Mouse (Mus musculus): ENCODE measurements around the gene Gm20708.

Gm20708 gene

DNA sequence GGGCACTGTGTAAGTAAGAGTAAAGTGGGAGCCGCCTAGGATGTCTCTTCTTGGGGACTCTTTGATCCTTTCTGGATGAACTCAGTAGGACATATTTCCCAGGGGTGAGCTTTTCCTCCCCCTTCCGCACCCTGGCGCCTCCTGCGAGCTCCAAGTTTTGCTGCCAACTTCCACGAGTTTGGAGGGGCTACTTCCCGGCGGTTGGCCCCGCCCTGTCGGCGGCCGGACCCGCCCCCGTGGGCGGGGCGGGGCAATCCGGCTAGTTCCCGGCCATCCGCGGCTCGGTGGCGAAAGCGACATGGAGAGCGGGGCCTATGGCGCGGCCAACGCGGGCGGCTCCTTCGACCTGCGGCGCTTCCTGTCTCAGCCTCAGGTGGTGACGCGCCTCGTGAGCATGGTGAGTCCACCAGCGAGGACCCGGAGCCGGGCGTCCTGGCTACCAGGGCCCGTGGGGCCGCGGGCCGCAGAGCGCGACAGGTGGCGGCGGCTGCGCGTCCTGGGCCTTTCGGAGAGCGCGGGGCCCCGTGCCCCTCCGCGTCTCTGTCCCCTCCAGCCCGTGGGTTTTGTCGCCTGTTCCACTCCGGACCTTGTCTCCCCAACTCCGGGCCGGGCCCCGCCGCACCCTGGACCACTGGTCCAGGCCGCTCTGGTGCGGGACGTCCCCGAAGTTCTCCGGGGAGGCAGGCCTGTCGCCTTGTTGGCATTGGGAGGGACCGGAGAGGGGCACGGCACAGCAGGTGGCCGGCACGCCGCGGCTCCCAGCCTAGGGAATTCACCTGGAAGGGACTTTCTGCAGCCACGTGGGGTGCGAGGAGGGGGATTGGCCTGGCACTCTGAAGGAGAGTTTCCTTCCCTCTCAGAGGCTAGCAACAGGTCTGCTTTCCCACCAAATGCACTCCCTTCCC is at the start of gene Gm20708, which contains the start of gene Syngr2:
Gene Gm20708, plus strand, starts transcription at position 262 of the 905 bp plus-strand sequence.
Gene Syngr2, plus strand, starts transcription at position 262 of the 905 bp plus-strand sequence.
- peak; percentile 82 for DNase-seq

DNA sequence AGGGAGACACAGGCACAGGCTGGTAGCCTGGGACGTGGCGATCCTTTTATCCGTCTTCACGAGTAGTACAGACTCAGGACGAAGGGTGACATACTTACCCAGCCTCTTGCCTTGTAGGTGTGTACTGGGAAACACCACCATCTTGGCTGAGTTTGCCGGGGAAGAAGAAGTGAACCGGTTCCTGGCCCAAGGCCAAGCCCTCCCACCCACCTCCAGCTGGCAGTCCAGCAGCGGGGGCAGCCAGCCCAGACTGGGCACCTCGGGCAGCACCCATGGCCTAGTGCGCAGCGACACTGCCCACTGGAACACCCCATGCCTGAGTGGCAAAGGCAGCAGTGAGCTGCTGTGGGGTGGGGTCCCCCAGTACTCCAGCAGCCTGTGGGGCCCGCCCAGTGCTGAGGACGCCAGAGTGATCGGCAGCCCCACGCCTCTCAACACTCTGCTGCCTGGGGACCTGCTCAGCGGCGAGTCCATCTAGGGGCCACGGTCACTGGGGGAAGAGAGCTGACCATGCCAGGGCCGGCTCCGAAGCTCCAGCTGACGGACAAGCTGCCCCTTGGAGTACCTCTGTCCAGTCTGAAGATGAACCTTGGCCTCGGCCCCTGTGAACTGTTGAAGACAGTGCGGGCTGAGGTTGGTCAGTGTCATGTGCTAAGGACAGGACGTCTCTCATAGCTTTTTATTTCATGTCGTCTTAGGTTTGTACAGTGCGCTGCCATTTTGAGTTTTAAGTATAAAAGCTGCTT is 48.9 kb upstream of the Gm20708 start:
- DNase-seq, result no peak

GRCm38 (mm10) chr11:117761801-117762200 is 47.7 kb upstream of the Gm20708 start:
- no peak for DNase-seq

DNA sequence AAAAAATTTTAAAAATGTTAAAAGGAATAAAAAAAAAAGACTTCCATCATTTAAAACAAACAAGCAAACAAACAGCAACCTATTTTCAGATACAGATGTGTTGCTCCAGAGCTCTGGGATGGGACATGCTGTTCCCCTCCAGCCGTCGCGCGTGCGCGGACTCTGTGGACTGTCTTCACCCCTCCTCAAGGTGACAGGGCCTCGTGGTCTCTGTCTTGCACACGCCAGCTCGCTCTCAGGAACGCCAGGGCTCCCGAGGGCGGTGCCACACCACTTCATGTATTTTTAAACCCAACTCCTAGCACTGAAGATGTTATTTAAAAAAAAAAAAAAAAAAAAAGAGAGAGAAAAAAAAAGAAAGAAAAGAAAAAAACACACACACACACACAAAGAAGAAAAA is 47.2 kb upstream of the Gm20708 start:
- DNase-seq, result no peak

DNA sequence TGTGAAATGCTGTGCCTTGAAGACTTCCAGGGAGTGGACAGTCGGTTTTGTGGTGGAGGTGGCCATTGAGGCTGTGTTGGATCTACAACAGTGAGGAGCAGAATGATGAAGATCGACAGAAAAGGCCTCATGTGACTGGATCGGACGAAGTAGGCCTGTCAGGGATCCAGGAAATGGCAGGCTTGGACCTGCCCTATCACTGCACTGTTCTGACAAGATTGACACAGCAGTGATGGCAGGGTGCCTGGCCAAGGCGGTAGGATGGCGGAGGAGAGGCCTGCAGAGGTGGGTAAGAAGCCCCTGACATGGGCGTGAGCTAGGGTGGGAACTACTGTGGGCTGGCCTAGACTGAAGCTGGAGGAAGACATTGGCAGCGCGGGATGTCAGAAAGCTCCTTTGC is 45.1 kb upstream of the Gm20708 start:
- no peak for DNase-seq

DNA sequence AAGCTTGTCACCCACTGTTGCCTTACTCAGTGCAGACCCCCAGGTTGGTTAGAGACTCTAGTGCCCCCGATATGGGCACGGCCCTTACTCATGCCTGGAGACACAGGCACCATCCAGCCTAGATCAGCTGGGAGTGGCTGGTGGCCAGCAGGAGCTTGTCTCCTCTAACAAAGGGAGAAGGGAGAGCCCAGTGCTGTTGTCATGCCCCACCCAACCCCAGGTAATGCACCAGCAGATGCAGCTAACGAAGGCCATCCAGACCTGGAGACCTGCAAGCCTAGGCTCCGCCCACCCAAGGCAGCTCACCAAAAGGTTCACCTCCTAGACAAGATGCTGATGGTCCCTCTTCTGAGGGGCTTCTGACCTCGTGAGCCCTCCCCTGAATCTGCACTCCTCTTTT is 44.1 kb upstream of the Gm20708 start:
- DNase-seq, result no peak

DNA sequence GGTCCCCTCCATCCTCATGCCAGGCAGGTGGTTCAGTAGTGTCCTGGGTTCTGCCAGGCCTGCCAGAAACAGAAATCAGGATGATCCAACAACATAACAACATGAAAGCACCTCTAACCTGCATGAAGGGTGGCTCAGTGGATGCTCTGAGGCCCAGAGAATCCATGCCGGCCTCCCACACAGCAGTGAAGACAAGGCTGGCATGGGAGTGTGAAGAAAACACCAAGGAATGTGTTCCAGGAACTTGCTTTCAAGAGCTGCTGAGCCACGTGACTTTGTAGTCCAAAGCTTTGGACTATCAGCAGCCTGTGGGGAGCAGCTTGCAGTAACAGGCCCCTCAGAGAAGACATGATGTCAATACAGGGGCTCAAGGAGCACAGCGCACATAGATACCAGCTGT is 43.2 kb upstream of the Gm20708 start:
- no peak for DNase-seq

- DNase-seq, result no peak
These were observed 40.5 kb upstream of the Gm20708 start for GRCm38 (mm10) chr11:117768725-117769682.

DNA sequence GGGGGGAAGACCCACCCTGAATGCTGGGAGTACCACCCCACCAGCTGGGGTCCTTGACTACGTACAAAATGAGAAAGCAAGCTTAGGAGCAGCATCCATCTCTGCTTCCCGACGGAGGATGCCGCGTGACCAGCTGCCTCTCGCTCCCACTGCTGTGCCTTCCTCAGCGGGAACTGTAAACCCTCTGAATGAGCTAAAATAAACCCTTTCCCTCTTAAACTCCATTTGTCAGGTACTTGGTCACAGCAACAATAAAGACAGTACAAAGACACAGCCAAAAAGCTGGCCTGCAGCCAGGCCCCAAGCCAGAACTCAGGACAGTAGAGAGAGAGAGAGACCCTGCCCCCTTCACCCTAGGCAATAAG is 39.8 kb upstream of the Gm20708 start:
- DNase-seq, result no peak

- no peak for DNase-seq
These were observed 39.1 kb upstream of the Gm20708 start for GRCm38 (mm10) chr11:117770407-117770806.

DNA sequence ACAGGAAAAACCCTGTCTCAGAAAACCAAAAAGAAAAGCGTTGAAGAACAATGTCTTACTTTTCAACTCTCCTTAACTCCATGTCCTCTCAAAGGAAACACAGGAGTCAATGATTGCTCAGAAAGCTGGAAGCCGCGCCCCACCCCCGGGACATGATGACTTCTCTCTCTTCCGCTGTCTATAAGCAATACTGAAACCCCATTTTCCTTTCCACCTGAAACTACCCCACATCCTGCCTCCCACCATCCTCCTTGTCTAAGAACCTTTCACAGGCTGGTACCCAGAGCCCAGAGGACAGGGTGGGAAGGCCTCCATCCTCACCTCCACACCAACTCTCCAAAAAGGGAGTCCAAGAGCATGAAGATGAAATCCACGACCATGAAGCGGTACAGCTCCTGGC is 37.1 kb upstream of the Gm20708 start:
- DNase-seq, result no peak

GRCm38 (mm10) chr11:117774925-117775324 is 34.5 kb upstream of the Gm20708 start:
- DNase-seq, result no peak

GRCm38 (mm10) chr11:117775540-117775939 is 33.9 kb upstream of the Gm20708 start:
- DNase-seq, result peak; percentile 30

DNA sequence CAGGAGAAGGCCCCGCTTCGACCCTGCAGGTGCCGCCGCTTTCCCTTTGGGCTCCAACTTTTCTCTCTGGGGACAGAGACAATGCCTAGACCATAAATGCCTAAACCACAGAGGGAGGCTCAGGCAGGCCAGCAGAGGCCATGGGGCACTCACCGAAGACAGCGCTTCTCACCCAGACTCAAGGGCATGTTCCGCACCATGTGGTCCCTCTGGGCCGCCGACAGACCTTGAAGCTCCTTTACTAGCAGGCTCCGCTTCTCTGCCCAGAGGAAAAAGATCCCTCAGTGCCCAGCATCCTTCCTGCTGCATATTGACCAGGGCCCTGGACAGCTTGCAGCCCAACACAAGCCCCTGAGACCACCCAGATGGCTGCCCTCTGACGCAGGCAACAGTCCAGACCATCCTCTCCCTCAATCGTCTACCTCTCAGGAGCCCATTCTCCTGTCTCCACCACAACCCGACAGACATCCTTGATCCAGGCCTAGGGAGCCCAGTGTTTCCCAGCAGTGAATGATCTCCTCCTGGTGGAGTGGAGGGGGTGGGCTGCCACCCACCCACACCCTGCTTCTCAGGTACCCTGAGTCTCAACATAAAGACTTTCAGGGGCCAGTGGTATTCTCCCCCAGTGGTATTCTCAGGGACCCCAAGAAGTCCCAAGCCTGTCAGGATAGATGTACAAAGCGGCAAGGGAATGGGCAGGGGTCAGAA is 33.2 kb upstream of the Gm20708 start:
- DNase-seq, result no peak

DNA sequence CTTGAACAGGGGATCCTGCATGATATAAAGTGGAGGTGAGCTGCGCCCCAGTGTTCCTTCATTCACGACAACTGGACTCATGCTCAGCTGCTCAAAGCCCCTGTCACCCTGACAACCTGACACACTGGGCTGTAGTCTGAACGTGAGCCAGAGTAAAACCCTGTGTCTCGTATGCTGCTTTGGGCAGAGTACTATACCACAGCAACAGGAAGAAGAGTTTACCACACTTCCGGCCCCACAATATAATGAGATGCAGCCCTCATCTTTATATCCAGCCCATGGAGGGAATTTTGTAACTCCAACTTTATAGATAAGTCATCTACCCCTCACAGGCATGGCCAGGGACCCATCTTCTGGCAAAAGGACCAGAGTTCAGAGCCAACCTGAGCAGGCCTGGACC is 32.4 kb upstream of the Gm20708 start:
- no peak for DNase-seq

- DNase-seq, result no peak
These were observed 31.4 kb upstream of the Gm20708 start for GRCm38 (mm10) chr11:117778031-117778430.

DNA sequence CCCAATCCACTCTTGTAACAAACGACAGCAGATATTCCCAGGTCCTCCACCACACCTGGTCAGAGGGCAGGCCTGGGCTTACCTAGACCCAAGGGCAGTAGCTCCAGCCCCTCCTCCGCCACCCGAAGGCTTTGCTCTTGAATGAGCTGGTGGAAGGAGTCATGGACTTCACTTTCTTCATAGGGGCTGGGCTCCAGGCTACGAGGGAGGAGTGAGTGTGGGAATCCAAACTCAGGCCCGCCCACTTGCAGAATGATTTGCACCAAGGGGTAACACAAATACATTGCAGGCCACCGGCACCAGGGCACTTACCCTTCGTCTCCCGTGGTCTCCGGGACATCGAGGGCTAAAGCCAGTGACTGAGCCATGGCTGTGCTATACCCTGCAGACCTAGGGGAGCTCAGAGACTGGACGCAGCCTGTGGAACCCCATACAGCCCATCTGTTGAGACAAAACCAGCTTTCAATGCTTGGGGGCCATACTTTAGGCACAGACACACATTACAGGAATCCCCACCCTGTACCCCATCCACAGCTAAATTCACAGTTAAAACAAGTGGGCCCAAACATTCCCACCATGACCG is 30.5 kb upstream of the Gm20708 start:
- peak; percentile 61 for DNase-seq

DNA sequence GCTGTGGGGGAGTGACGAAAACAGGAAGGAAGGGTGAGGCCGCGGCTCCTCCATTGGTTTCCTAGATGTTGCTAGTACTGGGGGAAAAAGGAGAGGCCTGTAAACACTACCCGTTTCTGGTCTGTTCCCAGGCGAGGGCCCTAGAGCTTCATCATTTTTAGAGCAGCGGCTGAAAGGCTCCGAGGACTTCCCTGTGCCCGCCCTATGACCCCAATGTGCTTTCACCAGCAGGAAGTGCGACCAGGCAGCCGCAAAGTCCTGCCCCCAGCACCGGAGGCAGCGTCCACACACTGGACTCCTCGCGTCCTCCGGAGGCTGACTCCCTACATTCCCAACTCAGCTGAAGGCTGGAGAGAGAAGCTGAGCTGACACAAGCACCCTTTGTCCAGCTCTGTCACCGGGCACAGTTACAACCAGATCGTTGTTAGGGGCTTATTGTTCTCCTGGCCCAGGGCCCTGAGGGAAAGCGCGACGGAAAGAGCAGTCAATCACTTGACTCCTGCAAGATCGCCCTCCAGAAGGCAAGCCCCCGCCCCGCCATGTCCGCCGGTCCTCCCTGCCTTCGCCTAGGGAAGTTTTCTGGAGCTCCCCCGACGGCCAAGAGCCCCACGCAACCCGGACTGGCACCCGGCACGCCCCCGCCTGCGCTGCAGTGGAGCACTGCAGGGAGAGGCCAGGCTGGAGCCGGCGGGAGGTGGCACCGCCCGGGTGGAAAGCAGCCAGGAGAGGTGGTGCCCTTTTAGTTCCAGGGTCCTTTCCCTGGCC is 29.9 kb upstream of the Gm20708 start:
- peak; percentile 91 for DNase-seq

DNA sequence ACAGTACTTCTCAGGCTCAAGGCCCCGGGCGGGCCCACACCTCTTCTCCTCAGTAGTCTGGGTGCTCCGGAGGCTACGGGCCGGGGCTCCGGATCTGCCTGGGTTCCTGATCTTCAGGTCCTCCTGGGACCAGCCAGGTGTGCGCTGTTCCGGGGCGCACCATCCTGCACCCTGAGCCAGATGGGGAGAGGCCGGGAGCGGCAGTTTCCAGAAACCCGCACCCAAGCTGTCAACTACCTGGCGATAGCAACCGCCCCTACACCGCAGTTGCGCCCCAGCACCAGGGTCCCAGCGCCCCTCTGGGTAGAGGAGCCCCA is 29.3 kb upstream of the Gm20708 start:
- DNase-seq, result no peak

- peak; percentile 98 for DNase-seq
These were observed 28.8 kb upstream of the Gm20708 start for GRCm38 (mm10) chr11:117780582-117781111.
